Mouse (Mus musculus): ENCODE measurements around the gene Pfas. TPM values are rescaled to one million over a fixed set of nuclear protein-coding genes. Genes with fewer than 3 reads are reported as not detected.
A peak's percentile ranks its signal among the peaks of the same experiment; 100 is the strongest.

Gene Pfas
- polyA plus RNA-seq, 1 experiment: 10.3 TPM

- H3K4me3 ChIP-seq (ENCODE audit: insufficient read depth, low read length): no peak overlapping the region
- no peak for TF ChIP-seq CTCF (IDR thresholded peaks at IDR 0.05; ENCODE audit: low read depth, low read length)
- TF ChIP-seq POLR2A (IDR thresholded peaks at IDR 0.05; ENCODE audit: borderline replicate concordance, low read depth, low read length): no peak
- no peak overlapping the region for H3K27ac ChIP-seq (ENCODE audit: insufficient read depth, low read depth, low read length)
- H3K4me1 ChIP-seq (ENCODE audit: control insufficient read depth, insufficient read depth, low read length): peaks cover 37% of the 10 kb centered on the region
These were observed 29.9 kb upstream of the Pfas start for GRCm38 (mm10) chr11:69038173-69038572.

GRCm38 (mm10) chr11:69037231-69038061 lies 29.2 kb upstream of the Pfas start:
- H3K4me1 ChIP-seq (ENCODE audit: control insufficient read depth, insufficient read depth, low read length): peaks cover 42% of the 10 kb centered on the region
- H3K27ac ChIP-seq (ENCODE audit: insufficient read depth, low read depth, low read length): peak overlapping the region; percentile 25; the same call in 1 of the 2 replicates
- no peak for TF ChIP-seq CTCF (IDR thresholded peaks at IDR 0.05; ENCODE audit: low read depth, low read length)
- TF ChIP-seq POLR2A (IDR thresholded peaks at IDR 0.05; ENCODE audit: borderline replicate concordance, low read depth, low read length): no peak
- peak overlapping the region; percentile 71 for H3K4me3 ChIP-seq (ENCODE audit: insufficient read depth, low read length)

DNA sequence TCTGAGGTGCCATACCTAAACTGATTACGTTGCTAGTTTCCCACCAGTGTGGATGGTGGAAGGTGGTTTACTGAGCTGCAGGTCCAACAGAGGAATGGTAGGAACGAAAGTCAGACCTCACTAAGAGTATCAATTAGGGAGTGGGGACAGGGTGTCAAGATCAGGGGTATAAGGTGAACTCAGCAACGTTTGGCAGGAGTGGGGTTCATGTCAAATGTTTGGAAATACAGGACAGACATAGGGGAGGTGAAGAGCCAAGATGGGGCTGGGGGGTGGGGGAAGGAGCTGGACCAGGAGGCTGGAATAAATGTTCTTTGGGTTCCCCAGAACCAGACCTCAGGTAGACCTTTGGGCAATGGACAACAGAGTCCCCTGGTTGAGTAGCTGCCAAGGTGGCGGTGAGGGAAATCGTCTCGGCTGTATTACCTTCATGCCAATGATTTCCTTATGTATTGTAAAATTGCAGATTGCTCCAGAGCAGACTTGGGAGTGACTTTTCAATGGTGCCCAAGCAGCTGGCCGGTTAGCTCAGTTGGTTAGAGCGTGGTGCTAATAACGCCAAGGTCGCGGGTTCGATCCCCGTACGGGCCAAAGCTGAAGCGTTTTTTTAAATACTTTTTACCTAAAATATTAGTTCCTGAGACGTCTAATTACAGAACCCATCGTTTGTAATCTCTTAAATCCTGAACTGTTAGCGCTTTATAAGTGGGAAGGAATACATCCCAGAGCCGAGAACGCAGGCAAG lies 28.4 kb upstream of the Pfas start:
- Histone ChIP-seq H3K4me3 (ENCODE audit: insufficient read depth, low read length) (peak overlapping the region; percentile 71), H3K4me1 (ENCODE audit: control insufficient read depth, insufficient read depth, low read length) (peaks cover 42% of the 10 kb centered on the region), H3K27ac (ENCODE audit: insufficient read depth, low read depth, low read length) (peak overlapping the region; percentile 25; the same call in 1 of the 2 replicates)
- TF ChIP-seq CTCF (IDR thresholded peaks at IDR 0.05; ENCODE audit: low read depth, low read length): no peak
- no peak for TF ChIP-seq POLR2A (IDR thresholded peaks at IDR 0.05; ENCODE audit: borderline replicate concordance, low read depth, low read length)

DNA sequence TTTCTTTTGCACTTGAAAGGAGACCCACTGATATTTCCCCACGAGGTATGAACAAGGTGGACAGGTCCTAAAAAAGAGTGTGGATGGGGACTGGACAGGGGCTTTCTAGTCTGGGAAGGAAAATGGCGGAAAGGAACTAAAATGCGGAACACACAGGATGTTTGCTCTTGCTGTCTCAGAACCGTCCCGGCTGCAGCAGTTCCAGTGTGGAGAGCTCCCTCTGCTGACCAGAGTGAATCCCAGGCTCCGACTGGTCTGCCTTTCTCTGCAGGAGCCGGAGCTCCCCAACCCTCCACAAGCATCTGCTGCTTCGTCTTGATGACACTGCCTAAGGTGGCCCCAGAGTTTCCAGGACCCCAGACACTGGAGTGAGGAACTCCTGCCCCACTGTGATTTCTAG lies 27.6 kb upstream of the Pfas start:
- H3K4me1 ChIP-seq (ENCODE audit: control insufficient read depth, insufficient read depth, low read length): peaks cover 42% of the 10 kb centered on the region
- TF ChIP-seq CTCF (IDR thresholded peaks at IDR 0.05; ENCODE audit: low read depth, low read length): peak; percentile 61
- TF ChIP-seq POLR2A (IDR thresholded peaks at IDR 0.05; ENCODE audit: borderline replicate concordance, low read depth, low read length): no peak
- peak overlapping the region; percentile 56 for H3K27ac ChIP-seq (ENCODE audit: insufficient read depth, low read depth, low read length)
- H3K4me3 ChIP-seq (ENCODE audit: insufficient read depth, low read length): peak overlapping the region; percentile 25

- TF ChIP-seq CTCF (IDR thresholded peaks at IDR 0.05; ENCODE audit: low read depth, low read length) (no peak), POLR2A (IDR thresholded peaks at IDR 0.05; ENCODE audit: borderline replicate concordance, low read depth, low read length) (no peak)
- Histone ChIP-seq H3K4me3 (ENCODE audit: insufficient read depth, low read length) (no peak overlapping the region), H3K4me1 (ENCODE audit: control insufficient read depth, insufficient read depth, low read length) (peaks cover 42% of the 10 kb centered on the region), H3K27ac (ENCODE audit: insufficient read depth, low read depth, low read length) (peak overlapping the region; percentile 56)
These were observed 27.2 kb upstream of the Pfas start for GRCm38 (mm10) chr11:69035411-69035810.

- Histone ChIP-seq H3K4me1 (ENCODE audit: control insufficient read depth, insufficient read depth, low read length) (peaks cover 42% of the 10 kb centered on the region), H3K27ac (ENCODE audit: insufficient read depth, low read depth, low read length) (peak overlapping the region; percentile 14; the same call in 1 of the 2 replicates), H3K4me3 (ENCODE audit: insufficient read depth, low read length) (no peak overlapping the region)
- TF ChIP-seq CTCF (IDR thresholded peaks at IDR 0.05; ENCODE audit: low read depth, low read length): no peak
- TF ChIP-seq POLR2A (IDR thresholded peaks at IDR 0.05; ENCODE audit: borderline replicate concordance, low read depth, low read length): no peak
These were observed 26.3 kb upstream of the Pfas start for GRCm38 (mm10) chr11:69034585-69034984.

DNA sequence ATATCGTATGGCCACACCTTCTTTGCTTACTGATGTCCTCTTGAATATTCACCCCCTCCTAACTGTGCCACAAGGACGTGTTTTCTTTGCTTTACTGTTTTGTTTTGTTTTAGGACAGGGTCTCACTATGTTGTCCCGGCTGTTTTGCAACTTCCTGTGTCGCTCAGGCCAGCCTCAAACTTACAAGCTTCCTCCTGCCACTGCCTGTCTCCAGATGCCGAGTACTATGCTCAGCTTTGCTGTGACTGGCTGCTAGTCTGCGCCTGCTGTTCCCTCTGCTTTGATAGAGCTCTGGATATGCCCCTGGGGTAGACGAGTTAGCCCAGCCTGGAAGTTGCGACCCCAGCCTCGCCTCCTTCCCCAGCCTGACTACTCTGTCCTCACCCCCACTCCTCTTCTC lies 25.3 kb upstream of the Pfas start:
- peak overlapping the region; percentile 45 for H3K27ac ChIP-seq (ENCODE audit: insufficient read depth, low read depth, low read length)
- H3K4me1 ChIP-seq (ENCODE audit: control insufficient read depth, insufficient read depth, low read length): peaks cover 39% of the 10 kb centered on the region
- no peak overlapping the region for H3K4me3 ChIP-seq (ENCODE audit: insufficient read depth, low read length)
- TF ChIP-seq POLR2A (IDR thresholded peaks at IDR 0.05; ENCODE audit: borderline replicate concordance, low read depth, low read length) (no peak), CTCF (IDR thresholded peaks at IDR 0.05; ENCODE audit: low read depth, low read length) (no peak)

GRCm38 (mm10) chr11:69028805-69029204 lies 20.5 kb upstream of the Pfas start:
- no peak overlapping the region for H3K4me3 ChIP-seq (ENCODE audit: insufficient read depth, low read length)
- peaks cover 14% of the 10 kb centered on the region for H3K4me1 ChIP-seq (ENCODE audit: control insufficient read depth, insufficient read depth, low read length)
- H3K27ac ChIP-seq (ENCODE audit: insufficient read depth, low read depth, low read length): no peak overlapping the region
- no peak for TF ChIP-seq CTCF (IDR thresholded peaks at IDR 0.05; ENCODE audit: low read depth, low read length)
- no peak for TF ChIP-seq POLR2A (IDR thresholded peaks at IDR 0.05; ENCODE audit: borderline replicate concordance, low read depth, low read length)

DNA sequence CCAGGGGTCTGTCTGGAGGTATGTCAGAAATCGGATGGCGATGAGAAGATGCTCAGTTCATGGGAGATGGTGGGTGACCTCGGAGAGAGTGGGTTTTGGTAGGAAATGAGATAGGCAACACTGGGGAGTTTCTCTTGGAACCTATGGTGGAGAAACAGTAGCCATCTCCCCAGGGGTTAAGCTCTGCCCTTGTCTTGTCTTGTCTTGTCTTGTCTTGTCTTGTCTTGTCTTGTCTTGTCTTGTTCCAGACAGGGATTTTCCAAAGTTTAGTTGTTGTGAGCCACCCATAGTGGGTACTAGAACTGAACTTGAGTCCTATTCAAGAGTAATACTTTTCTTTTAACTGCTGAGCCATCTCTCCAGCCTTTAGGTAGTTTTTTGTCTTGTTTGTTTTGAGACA lies 18.3 kb upstream of the Pfas start:
- TF ChIP-seq POLR2A (IDR thresholded peaks at IDR 0.05; ENCODE audit: borderline replicate concordance, low read depth, low read length): no peak
- TF ChIP-seq CTCF (IDR thresholded peaks at IDR 0.05; ENCODE audit: low read depth, low read length): no peak
- Histone ChIP-seq H3K4me3 (ENCODE audit: insufficient read depth, low read length) (no peak overlapping the region), H3K4me1 (ENCODE audit: control insufficient read depth, insufficient read depth, low read length) (peaks cover 2% of the 10 kb centered on the region; the same call in 1 of the 2 replicates), H3K27ac (ENCODE audit: insufficient read depth, low read depth, low read length) (no peak overlapping the region)

DNA sequence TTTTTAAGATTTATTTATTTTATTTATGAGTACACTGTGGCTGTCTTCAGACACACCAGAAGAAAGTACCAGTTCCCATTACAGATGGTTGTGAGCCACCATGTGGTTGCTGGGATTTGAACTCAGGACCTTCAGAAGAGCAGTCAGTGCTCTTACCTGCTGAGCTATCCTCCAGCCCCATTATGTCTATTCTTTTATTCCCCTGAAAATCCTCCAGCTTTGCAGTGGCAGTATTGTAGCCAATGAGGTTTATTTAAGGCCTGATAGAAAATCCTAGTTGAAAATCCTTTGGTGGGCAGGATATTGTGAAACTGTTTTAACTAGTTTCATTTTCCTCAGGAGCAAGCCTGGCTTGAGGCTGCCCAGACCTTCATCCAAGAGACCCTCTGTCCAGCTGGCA lies 12.4 kb upstream of the Pfas start:
- no peak overlapping the region for H3K27ac ChIP-seq (ENCODE audit: insufficient read depth, low read depth, low read length)
- no peak overlapping the region for H3K4me3 ChIP-seq (ENCODE audit: insufficient read depth, low read length)
- TF ChIP-seq POLR2A (IDR thresholded peaks at IDR 0.05; ENCODE audit: borderline replicate concordance, low read depth, low read length): no peak
- TF ChIP-seq CTCF (IDR thresholded peaks at IDR 0.05; ENCODE audit: low read depth, low read length): no peak
- H3K4me1 ChIP-seq (ENCODE audit: control insufficient read depth, insufficient read depth, low read length): peaks cover 8% of the 10 kb centered on the region

Data from bone marrow macrophage, adult 2 months (primary cell).